Mouse (Mus musculus) stomach, embryonic 14.5 days (tissue): ENCODE data around the gene Gpr88. TPM values are rescaled to one million over a fixed set of nuclear protein-coding genes. Genes with fewer than 3 reads are reported as not detected.
A peak's percentile ranks its signal among the peaks of the same experiment; 100 is the strongest.

Experiments
- ATAC-seq: fragments of 200-750 bp; cut with Nextera tagmentation; 2 replicates; pipeline ENCODE4 v1.8.0; 2017; ENCODE audit warnings: low read depth, moderate TSS enrichment; ENCODE audit not compliant: insufficient number of reproducible peaks, insufficient read depth, low FRiP score
- H3K27ac ChIP-seq: fragments of 300-500 bp; sonication (generic); 2 replicates; pipeline ENCODE4 v1.5.1; 2014; ENCODE audit warnings: mild to moderate bottlenecking, low read length, moderate library complexity, mixed read lengths
- H3K27me3 ChIP-seq: fragments of 300-500 bp; sonication (generic); 2 replicates; pipeline ENCODE4 v1.6.1; 2014; ENCODE audit warnings: low read length, control low read depth, mixed read lengths; ENCODE audit not compliant: control insufficient read depth, insufficient read depth
- H3K36me3 ChIP-seq: fragments of 300-500 bp; sonication (generic); 2 replicates; pipeline ENCODE4 v1.6.1; 2014; ENCODE audit warnings: mild to moderate bottlenecking, control low read depth, low read length, moderate library complexity, mixed read lengths; ENCODE audit not compliant: control insufficient read depth, insufficient read depth
- H3K4me1 ChIP-seq: fragments of 300-500 bp; sonication (generic); 2 replicates; pipeline ENCODE4 v1.6.1; 2014; ENCODE audit warnings: low read length, control low read depth, mixed read lengths; ENCODE audit not compliant: control insufficient read depth, insufficient read depth
- H3K4me2 ChIP-seq: fragments of 300-500 bp; sonication (generic); replicated peaks from 2 replicates; pipeline ENCODE4 v1.6.1; 2014; ENCODE audit warnings: low read depth, low read length, control low read depth
- H3K4me3 ChIP-seq: fragments of 300-500 bp; sonication (generic); 2 replicates; pipeline ENCODE4 v1.5.1; 2014; ENCODE audit warnings: low read depth, low read length, control low read depth
- H3K9ac ChIP-seq: fragments of 300-500 bp; sonication (generic); replicated peaks from 2 replicates; pipeline ENCODE4 v1.6.1; 2014; ENCODE audit warnings: low read depth, mild to moderate bottlenecking, control low read depth, low read length, moderate library complexity, mixed read lengths
- H3K9me3 ChIP-seq: fragments of 300-500 bp; sonication (generic); 2 replicates; pipeline ENCODE4 v1.6.1; 2016; ENCODE audit warnings: low read depth, low read length, control low read depth; ENCODE audit not compliant: control insufficient read depth
- WGBS: fragments of 180-500 bp; shearing (Covaris S2); extraction: QIAGEN DNeasy Blood & Tissue Kit; methylation state at CpG from one replicate; pipeline ENCODE4 v1.1.7; 2014; 5-methylcytosine and 5-hydroxymethylcytosine counted together
- polyA plus RNA-seq: library from polyadenylated mRNA; unstranded; fragments of >200 nt; fragmentation: Nextera tagmentation; extraction: Ambion mirVana; gene quantifications from 2 replicates; pipeline ENCODE4 v1.2.1, GENCODE M21; 2014

Gene Gpr88
- polyA plus RNA-seq, 1 experiment from 2014 or later = 2.1 TPM

- Histone ChIP-seq H3K27ac (peak overlapping the region; percentile 45; the same call in 1 of the 2 replicates), H3K4me1 (no peaks in the 10 kb centered on the region; the same call in 1 of the 2 replicates), H3K4me2 (no peak overlapping the region), H3K9ac (no peak overlapping the region), H3K27me3 (no peaks in the 10 kb centered on the region), H3K4me3 (no peak overlapping the region), H3K9me3 (no peaks in the 10 kb centered on the region), H3K36me3 (no peaks in the 10 kb centered on the region)
- no peak for ATAC-seq
- 67% methylated on average over 13 of the region's 13 CpGs for WGBS
Measured at GRCm38 (mm10) chr3:116205346-116206219, 47.7 kb downstream of the Gpr88 start.

- Histone ChIP-seq H3K4me1 (no peaks in the 10 kb centered on the region; the same call in 1 of the 2 replicates), H3K9me3 (no peaks in the 10 kb centered on the region), H3K27me3 (no peaks in the 10 kb centered on the region), H3K36me3 (no peaks in the 10 kb centered on the region), H3K4me2 (no peak overlapping the region), H3K9ac (no peak overlapping the region), H3K4me3 (no peak overlapping the region), H3K27ac (0 out of 2 replicates have a peak overlapping the region, but pooled peaks have one; percentile 34)
- WGBS = 76% methylated on average over 9 of the region's 9 CpGs
- ATAC-seq = no peak
Measured at GRCm38 (mm10) chr3:116204643-116205042, 48.7 kb downstream of the Gpr88 start.

GRCm38 (mm10) chr3:116203942-116204341 is 49.4 kb downstream of the Gpr88 start:
- Histone ChIP-seq H3K4me2 (no peak overlapping the region), H3K27me3 (no peaks in the 10 kb centered on the region), H3K27ac (no peak overlapping the region), H3K9ac (no peak overlapping the region), H3K36me3 (no peaks in the 10 kb centered on the region), H3K4me3 (no peak overlapping the region), H3K9me3 (no peaks in the 10 kb centered on the region), H3K4me1 (no peaks in the 10 kb centered on the region; the same call in 1 of the 2 replicates)
- WGBS = 33% methylated on average over 3 of the region's 3 CpGs
- no peak for ATAC-seq

- 64% methylated on average over 10 of the region's 10 CpGs for WGBS
- Histone ChIP-seq H3K9me3 (no peaks in the 10 kb centered on the region), H3K9ac (no peak overlapping the region), H3K4me1 (no peaks in the 10 kb centered on the region), H3K27me3 (no peaks in the 10 kb centered on the region), H3K4me2 (no peak overlapping the region), H3K4me3 (no peak overlapping the region), H3K36me3 (no peaks in the 10 kb centered on the region), H3K27ac (no peak overlapping the region)
- ATAC-seq = no peak
Measured at GRCm38 (mm10) chr3:116200060-116200459, 53.2 kb downstream of the Gpr88 start.

Other genes with a start within 250 kb of the Gpr88 start
- 36.2 and 37.0 TPM in 2 replicates for gene Slc30a7, start 246.1 kb downstream of the Gpr88 start, polyA plus RNA-seq
- gene Extl2, start 246.0 kb downstream of the Gpr88 start, polyA plus RNA-seq = 26.9 and 28.9 TPM in 2 replicates
- 68.1 and 70.0 TPM in 2 replicates for gene Vcam1, start 123.8 kb downstream of the Gpr88 start, polyA plus RNA-seq
- 15.4 and 15.7 TPM in 2 replicates for gene Cdc14a, start 170.5 kb upstream of the Gpr88 start, polyA plus RNA-seq